In the genomic region with DNA sequence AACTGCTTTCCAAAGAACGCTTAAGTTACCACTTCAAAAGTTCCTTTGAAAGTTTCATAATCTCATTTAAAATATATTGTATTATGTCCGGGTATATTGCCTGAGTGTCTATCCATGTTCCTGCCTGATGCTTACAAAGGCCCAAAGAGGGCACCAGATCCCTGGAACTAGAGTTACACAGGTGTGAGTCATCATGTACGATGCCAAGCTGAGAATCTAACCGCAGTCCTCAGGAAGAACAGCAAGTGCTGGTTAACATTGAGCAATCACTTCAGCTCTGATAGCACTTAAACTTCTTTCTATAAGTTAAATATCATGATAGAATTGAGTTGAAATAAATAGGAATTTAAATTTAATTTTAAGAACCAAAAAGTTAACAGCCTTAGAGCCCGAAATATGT, we compare ENCODE assay signal across 16 mouse cellular contexts.
DNase-seq lines count a peak whose midpoint lies in the region; ATAC-seq and TF ChIP-seq lines count a peak whose summit lies in the region.
"Had no signal": no experiment of that assay in that cellular context is flagged by ENCODE, and none has a peak within 500 bp of the region (broad histone marks: within the 10 kb centered on the region; RNA-seq: fewer than 3 reads in every experiment).

No protein-coding gene starts in this region.

- H3K4me1 ChIP-seq in heart, adult 2 months (ENCODE audit: control insufficient read depth, insufficient read depth, low read length), result peaks cover 2% of the 10 kb centered on the region
- H3K4me1 ChIP-seq in lung, postnatal 0 days (ENCODE audit: insufficient read depth, low read depth, low read length), result no peaks in the 10 kb centered on the region

- H3K9ac ChIP-seq in heart, adult 2 months (ENCODE audit: low read depth, low read length), result no peak overlapping the region
- H3K9ac ChIP-seq in lung, postnatal 0 days (replicated peaks; ENCODE audit: low read depth), result no peak overlapping the region
- H3K9ac ChIP-seq: lung, embryonic 14.5 days had no signal

- peaks cover 28% of the 10 kb centered on the region for H3K36me3 ChIP-seq in heart, adult 2 months (ENCODE audit: control insufficient read depth, insufficient read depth, low read length)
- peaks cover 22% of the 10 kb centered on the region; the same call in 1 of the 2 replicates for H3K36me3 ChIP-seq in lung, postnatal 0 days (ENCODE audit: insufficient read depth, low read length)

- H3K79me2 ChIP-seq in heart, adult 2 months (replicated peaks; ENCODE audit: control insufficient read depth, insufficient read depth, low read length), result no peaks in the 10 kb centered on the region

- 69% methylated on average over 5 of the region's 5 CpGs for WGBS in heart, adult 2 months
- WGBS in lung, postnatal 0 days, result 71% methylated on average over 5 of the region's 5 CpGs

- H3K4me3 ChIP-seq in heart, adult 2 months, result no peak overlapping the region
- H3K4me3 ChIP-seq in lung, postnatal 0 days (ENCODE audit: low read depth, low read length), result no peak overlapping the region

- DNase-seq in heart, adult 2 months, result no peak
- DNase-seq in heart, postnatal 14 days, result no peak
- peak; percentile 72 for DNase-seq in lung, postnatal 0 days (ENCODE audit: low spot score)
- DNase-seq in lung, postnatal 10 days, result no peak
- peak; percentile 64 for DNase-seq in fibroblast of lung, adult 2 months (ENCODE audit: low read depth)
- DNase-seq in cerebellum, adult 9-10 months, result no peak
- DNase-seq in kidney, adult 9 months, result no peak
- DNase-seq: cerebellum, adult 11-12 months; gastrocnemius, postnatal 36 days; heart, postnatal 10 days; kidney, postnatal 14 days; lung, embryonic 14.5 days; thymus, adult 18-20 months had no signal

- H3K27me3 ChIP-seq in heart, adult 2 months (ENCODE audit: control insufficient read depth, insufficient read depth, low read length), result no peaks in the 10 kb centered on the region
- H3K27me3 ChIP-seq in lung, postnatal 0 days (replicated peaks; ENCODE audit: insufficient read depth, low read length), result no peaks in the 10 kb centered on the region
- H3K27me3 ChIP-seq: CH12.LX had no signal

- peak; percentile 83 for ATAC-seq in lung, postnatal 0 days
- ATAC-seq: forebrain, embryonic 14.5 days had no signal

- TF ChIP-seq EP300 in heart, adult 2 months (IDR thresholded peaks at IDR 0.05; ENCODE audit: insufficient read depth, low read depth, low read length), result no peak
- TF ChIP-seq EP300 in lung, postnatal 0 days (IDR thresholded peaks at IDR 0.05), result peak; percentile 52; the same call in 1 of the 2 replicates

- intact Hi-C loops in heart, adult 2 months (cut with DNase I), result no loop called here
- intact Hi-C loops in heart, postnatal 14 days (cut with DNase I), result no loop called here

- peak; percentile 40 for TF ChIP-seq CTCF in heart, adult 2 months (IDR thresholded peaks at IDR 0.05)
- peak; percentile 50 for TF ChIP-seq CTCF in lung, postnatal 0 days (IDR thresholded peaks at IDR 0.05)

- TF ChIP-seq POLR2A in heart, adult 2 months (IDR thresholded peaks at IDR 0.05; ENCODE audit: insufficient read depth, low read depth, low read length), result no peak

- no peaks in the 10 kb centered on the region for H3K9me3 ChIP-seq in lung, postnatal 0 days (ENCODE audit: low read length)

- no peak overlapping the region for H3K4me2 ChIP-seq in lung, postnatal 0 days (replicated peaks; ENCODE audit: low read depth, low read length)
- H3K4me2 ChIP-seq: lung, embryonic 14.5 days; midbrain, embryonic 11.5 days had no signal

- H3K27ac ChIP-seq in heart, adult 2 months, result no peak overlapping the region
- no peak overlapping the region for H3K27ac ChIP-seq in lung, postnatal 0 days (ENCODE audit: low read length)

Comparison
In these comparisons a context has a peak if more than half of its experiments do, and no peak if none do; other contexts are left out.
1. DNase-seq: peak in lung, postnatal 0 days (single experiment) and fibroblast of lung, adult 2 months (single experiment); none in heart, adult 2 months (0 of 2), heart, postnatal 14 days (0 of 2), lung, postnatal 10 days (single experiment), cerebellum, adult 9-10 months (single experiment) and kidney, adult 9 months (single experiment).